Mouse (Mus musculus) adrenal gland, postnatal 36 days (tissue): ENCODE measurements around the gene Eloa. TPM values are rescaled to one million over a fixed set of nuclear protein-coding genes. Genes with fewer than 3 reads are reported as not detected.
"Not testable (repeated sequence)": the region's sequence is repeated elsewhere in the genome, so short reads cannot be mapped to it uniquely, and the experiment has no call there.

Experiments
- DNase-seq, 2 experiments: peaks; one replicate each; pipeline ENCODE4 v3.0.0; 2021; ENCODE audit warnings: mixed read lengths in 1 of 2
- total RNA-seq, 2 experiments: library from RNA; stranded (reverse); gene quantifications; 2 replicates each; pipeline ENCODE4 v1.2.3; 2021

Eloa gene
- total RNA-seq, 2 experiments from 2014 or later, result 42.1 to 44.6 TPM

GRCm38 (mm10) chr4:135984556-135984955, 37.0 kb downstream of the Eloa start:
- DNase-seq, result no peak

GRCm38 (mm10) chr4:135981524-135982063, 40.0 kb downstream of the Eloa start:
- no peak for DNase-seq

GRCm38 (mm10) chr4:135980223-135980622, 41.3 kb downstream of the Eloa start:
- DNase-seq, result not testable (repeated sequence)

GRCm38 (mm10) chr4:135976146-135976545, 45.4 kb downstream of the Eloa start:
- no peak for DNase-seq

- peak in 1 of 2 experiments; percentile 41 for DNase-seq
These were observed 48.4 kb downstream of the Eloa start for GRCm38 (mm10) chr4:135972911-135973811.

GRCm38 (mm10) chr4:135972556-135972906, 49.0 kb downstream of the Eloa start, which contains the start of gene Lypla2:
TSS of gene Lypla2 (minus strand) at chr4:135972626.
- peak; percentile 93 to 95 for DNase-seq

GRCm38 (mm10) chr4:135971805-135972555, 49.6 kb downstream of the Eloa start:
- no peak for DNase-seq

GRCm38 (mm10) chr4:135970585-135970984, 51.0 kb downstream of the Eloa start:
- no peak for DNase-seq

- no peak for DNase-seq
These were observed 52.4 kb downstream of the Eloa start for GRCm38 (mm10) chr4:135969070-135969750.

- no peak for DNase-seq
These were observed 53.2 kb downstream of the Eloa start for GRCm38 (mm10) chr4:135968271-135968869.

GRCm38 (mm10) chr4:135967086-135967760, 54.3 kb downstream of the Eloa start:
- DNase-seq, result no peak

- no peak for DNase-seq
These were observed 55.3 kb downstream of the Eloa start for GRCm38 (mm10) chr4:135966283-135966682.

GRCm38 (mm10) chr4:135965113-135965512, 56.5 kb downstream of the Eloa start:
- no peak for DNase-seq

GRCm38 (mm10) chr4:135964426-135964825, 57.1 kb downstream of the Eloa start:
- peak; percentile 69 to 83 for DNase-seq

GRCm38 (mm10) chr4:135963457-135964193, 57.9 kb downstream of the Eloa start, which contains the start of gene Gale:
TSS of gene Gale (plus strand) at chr4:135963727.
- DNase-seq, result peak; percentile 97

- no peak for DNase-seq
These were observed 58.6 kb downstream of the Eloa start for GRCm38 (mm10) chr4:135962946-135963345.

- no peak for DNase-seq
These were observed 59.4 kb downstream of the Eloa start for GRCm38 (mm10) chr4:135962198-135962597.

GRCm38 (mm10) chr4:135961709-135962108, 59.9 kb downstream of the Eloa start:
- no peak for DNase-seq

- DNase-seq, result peak; percentile 84 to 90
These were observed 60.8 kb downstream of the Eloa start for GRCm38 (mm10) chr4:135960717-135961116.

- peak in 1 of 2 experiments; percentile 51 for DNase-seq
These were observed 63.2 kb downstream of the Eloa start for GRCm38 (mm10) chr4:135958354-135958753.
